Mouse (Mus musculus) lung, postnatal 36 days (tissue): ENCODE data around the gene Cntrl.

Experiments used
- DNase-seq: peaks from one replicate; pipeline ENCODE4 v3.0.0; 2022; ENCODE audit warnings: mixed read lengths

Gene Cntrl

GRCm38 (mm10) chr2:35178153-35178552, 68.9 kb downstream of the Cntrl start:
- DNase-seq, result no peak

DNA sequence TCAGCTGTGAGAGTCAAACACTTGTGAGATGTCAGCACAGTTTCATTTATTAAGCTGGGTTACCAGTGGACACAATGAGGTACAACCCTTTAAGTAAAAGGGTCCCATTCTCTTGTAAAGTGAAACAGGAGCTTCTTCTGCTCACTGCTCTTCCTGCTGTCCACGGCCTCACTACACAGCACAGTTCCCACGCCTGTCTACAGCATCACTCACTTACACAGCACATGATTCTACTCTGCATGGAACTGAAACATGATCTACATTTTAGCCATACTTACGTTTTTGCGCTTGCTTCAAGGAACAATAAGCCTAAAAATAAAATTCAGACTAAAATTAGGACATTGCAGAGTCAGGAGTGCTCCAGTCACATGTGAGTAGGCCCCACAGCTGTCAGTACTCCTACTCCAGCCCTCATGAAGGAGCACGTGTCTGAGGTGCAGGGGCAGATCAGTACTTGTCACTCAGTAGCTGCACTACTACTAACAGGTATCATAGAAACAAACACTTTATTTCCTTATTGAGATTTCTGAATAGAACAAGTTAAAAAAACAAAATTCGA, 73.9 kb downstream of the Cntrl start:
- no peak for DNase-seq

GRCm38 (mm10) chr2:35188929-35189328, 79.6 kb downstream of the Cntrl start:
- no peak for DNase-seq

GRCm38 (mm10) chr2:35193976-35194375, 84.7 kb downstream of the Cntrl start:
- no peak for DNase-seq

DNA sequence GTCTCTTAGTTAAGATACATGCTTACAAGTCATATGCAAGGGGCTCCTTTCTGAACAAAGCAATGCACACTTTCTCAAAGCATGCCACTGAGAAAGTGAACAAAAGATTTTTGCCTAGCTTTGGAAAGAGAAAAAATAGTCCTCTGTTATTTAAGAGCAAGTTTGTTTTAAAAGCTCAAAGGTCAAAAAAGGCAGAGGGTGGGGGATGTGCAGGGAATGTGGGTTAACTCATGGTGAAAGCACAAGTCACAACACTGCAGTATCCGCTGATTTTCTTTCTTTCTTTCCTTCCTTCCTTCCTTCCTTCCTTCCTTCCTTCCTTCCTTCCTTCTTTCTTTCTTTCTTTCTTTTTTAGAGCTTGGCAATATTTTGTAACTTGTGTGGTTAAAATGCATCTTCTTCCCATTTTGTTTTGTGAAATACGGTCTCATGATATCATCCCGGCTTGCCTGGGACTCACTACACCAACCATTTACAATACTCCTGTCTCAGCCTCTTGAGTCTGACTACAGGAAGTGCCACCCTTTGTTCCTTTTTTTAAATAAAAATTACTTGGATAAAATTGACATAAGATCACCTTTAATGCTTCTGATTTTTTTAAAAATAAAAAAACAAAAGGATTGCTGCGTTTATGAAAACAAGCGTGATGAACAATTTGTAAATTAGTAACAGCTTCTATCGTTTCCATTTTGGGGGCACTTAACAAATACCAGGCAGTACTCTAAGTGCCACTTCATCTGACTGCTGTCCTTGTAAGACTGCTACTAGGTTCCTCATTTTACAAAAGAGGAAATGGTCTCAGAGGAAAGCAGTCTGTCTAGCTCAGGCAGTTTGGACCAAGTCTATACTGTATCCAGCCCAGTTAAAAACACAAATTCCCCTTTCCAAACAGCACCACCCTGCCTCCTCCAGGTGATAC, 86.6 kb downstream of the Cntrl start:
- peak; percentile 40 for DNase-seq

DNA sequence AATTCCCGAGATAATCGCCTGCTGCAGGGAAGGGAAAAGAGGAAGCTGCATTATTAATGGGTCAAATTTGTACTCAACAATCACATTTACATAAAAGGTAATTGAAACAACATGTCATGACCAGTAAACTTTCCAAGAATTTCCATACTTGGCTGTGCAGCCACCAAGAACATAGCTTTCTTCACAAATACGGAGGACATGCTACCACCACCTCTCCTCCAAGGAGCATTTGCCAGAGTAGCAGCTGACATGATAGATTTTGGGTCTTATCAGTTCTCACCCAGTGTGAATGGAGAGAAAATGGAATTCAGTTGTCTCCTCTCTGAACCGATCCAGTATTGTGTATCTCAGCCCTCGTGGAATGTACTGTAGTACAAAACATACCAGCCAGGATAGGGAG, 90.2 kb downstream of the Cntrl start:
- no peak for DNase-seq

GRCm38 (mm10) chr2:35199971-35200897, 90.9 kb downstream of the Cntrl start:
- peak; percentile 41 for DNase-seq

DNA sequence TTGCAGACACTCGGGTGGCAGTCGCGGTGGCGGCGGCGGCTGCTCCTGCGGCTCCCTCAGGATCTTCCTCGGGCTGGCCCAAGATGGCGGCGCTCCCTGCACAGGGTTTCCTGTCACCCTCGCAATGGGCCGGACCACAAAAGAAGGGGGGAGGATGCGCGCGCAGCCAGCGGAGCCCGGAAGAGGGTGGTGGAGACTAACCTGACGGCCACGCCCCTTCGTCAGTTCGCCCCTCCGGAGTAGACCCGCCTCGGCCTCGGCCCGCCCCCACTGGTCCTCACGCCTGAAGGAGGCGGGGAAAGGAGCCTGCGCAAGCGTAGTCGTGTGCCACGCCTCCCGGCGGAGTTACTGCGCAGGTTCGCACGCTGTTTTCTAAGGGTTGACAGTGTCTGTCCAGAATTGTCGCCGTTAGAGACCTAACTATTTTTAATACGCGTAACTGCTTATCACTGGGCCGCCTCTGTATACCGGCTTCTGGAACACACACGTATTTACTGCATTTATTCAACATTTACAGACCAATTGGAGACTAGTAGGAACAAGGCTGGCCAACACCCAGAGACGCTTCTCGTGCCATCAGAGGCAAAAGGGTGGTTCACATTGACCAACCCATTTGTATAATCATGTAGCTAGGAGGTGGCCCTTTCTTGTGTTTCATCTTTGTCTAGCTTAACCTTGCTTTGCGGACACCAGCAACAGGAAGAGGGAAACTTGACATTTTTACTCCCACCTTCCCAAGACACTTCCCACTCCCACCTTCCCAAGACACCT, 91.8 kb downstream of the Cntrl start, which contains the start of gene Rab14:
Gene Rab14, minus strand, starts transcription at position 223 of the 771 bp plus-strand sequence.
- DNase-seq, result peak; percentile 99

DNA sequence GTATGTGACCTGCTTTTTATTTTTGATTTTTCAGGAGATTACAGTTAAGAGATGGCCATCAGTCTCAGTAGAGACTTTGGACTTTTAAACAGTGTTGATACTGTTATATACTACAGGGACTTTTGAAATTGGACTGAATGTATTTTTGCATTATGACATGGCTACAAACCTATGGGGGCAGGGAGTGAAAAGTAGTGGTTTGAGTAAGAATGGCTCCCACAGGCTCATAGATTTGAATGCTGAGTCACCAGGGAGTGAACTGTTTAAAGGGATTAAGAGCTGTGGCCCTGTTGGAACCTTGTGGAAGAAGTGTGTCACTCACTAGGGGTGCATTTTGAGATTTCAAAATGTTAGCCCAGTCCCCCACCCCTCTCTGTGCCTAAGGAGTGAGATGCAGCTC, 94.4 kb downstream of the Cntrl start:
- DNase-seq, result no peak

- DNase-seq, result no peak
Observed at GRCm38 (mm10) chr2:35206761-35207160, 97.5 kb downstream of the Cntrl start.

DNA sequence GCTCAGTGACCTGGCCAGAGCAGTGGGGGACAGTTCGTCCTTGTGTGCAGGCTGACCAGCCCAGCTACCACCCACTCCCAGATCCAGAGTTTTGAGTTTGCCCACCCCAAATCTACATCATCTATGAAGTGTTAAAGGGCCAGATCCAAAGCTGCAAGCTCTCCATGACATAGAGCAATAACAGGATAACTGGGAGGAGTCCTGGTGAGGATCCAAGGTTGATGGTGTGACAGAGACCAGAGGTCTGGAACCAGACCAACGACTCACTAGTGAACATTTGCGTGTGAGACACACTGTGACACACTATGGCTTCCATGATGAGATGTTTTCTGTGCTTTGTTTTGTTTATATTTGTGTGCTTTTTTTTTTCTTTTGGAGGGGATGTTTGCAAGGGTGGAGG, 98.8 kb downstream of the Cntrl start:
- DNase-seq, result no peak

DNA sequence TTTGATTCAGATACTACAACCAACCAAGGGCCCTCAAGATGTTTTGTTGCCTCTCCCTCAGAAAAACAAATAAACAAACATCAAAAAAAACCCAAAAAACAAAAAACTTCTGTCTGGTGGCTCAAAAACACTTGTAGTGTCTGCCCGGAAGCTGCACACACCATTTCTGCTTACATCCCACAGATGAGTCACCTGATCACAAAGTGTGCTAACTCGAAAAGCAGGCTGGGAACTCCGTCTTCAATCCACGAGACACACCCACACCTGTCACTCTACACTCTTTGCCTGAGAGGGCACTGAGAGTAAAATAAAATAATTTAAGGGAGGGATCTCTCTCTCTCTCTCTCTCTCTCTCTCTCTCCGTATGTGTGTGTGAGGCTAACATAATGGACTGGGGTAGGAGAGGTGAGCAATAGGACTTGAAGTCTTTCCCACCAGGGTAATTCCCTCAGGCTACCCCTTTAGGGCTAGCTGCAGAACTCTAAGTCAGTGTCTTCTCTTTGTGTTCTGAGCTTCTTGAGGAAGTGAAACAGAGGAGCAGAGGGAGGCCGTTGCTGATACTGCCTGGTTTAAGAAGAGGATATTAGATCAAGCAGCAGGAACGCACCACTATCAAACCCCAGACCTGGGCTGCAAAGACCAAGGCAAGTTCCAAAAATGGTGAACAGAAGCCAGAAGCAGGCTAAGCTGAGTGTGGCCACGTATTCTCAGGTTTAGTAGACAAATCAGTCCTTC, 99.8 kb downstream of the Cntrl start:
- DNase-seq, result peak; percentile 23

DNA sequence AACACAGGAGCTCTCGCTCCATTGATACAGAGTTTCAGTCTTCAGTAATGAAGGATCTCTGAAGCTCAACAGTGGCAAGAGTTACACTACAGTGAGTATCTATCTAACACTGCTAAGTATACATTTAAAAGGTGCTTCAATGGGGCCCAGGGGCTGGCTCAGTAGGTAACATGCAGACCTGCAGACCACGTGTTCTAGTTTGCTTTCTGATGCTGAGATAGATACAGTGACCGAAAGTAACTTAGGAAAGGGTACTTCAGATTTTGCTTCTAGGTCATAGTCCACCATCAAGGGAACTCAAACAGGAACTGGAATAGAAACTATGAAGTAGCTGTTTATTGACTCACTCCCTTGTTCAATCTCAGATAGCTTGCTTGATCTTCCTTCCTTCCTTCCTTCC, 102.4 kb downstream of the Cntrl start:
- no peak for DNase-seq

DNA sequence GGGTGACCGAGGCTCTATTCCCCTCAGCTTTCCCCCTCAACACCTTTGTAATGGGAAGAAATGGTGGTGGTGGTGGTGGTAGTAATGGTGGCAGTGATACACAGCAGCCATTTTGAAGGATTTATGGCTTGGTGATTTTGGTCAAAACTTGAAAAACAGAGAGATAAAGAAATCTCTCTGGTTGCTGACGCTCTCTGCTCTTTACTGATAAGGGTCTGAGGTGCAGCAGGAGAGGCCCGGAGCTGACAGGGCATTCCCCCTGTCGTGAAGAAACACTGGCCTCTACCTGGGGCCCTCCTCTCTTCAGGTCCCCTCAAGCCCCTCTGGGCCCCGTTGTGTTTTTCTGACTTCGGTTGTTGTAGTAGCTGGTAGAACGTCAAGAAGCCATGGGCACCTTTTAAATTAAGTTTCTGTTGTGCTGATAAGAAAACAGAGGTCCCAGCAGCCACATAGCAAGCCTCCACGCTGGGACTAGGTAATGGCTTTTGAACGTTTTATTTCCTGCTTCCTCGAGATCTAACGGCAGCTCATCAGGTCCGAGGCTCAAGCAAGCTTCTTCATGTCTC, 104.1 kb downstream of the Cntrl start:
- no peak for DNase-seq

- peak; percentile 89 for DNase-seq
Observed at GRCm38 (mm10) chr2:35214881-35215358, 105.6 kb downstream of the Cntrl start.

- DNase-seq, result no peak
Observed at GRCm38 (mm10) chr2:35215363-35215762, 106.1 kb downstream of the Cntrl start.

GRCm38 (mm10) chr2:35216701-35217100, 107.4 kb downstream of the Cntrl start:
- no peak for DNase-seq

DNA sequence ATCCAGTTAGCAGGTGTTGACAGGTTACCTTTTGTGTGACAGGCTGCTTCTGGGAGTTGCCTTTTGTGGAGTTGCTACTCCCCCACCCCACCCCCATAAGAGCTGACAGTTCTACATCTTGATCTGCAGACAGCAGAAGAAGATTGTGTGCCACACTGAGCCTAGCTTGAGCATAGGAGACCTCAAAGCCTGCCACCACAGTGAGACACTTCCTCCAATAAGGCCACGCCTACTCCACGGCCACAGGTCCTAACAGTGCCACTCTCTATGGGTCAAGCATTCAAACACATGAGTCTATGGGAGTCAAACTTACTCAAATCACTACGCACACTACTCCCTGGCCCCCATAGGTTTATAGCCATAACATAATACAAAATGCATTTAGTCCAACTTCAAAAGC, 109.4 kb downstream of the Cntrl start:
- DNase-seq, result no peak

GRCm38 (mm10) chr2:35222822-35223391, 113.6 kb downstream of the Cntrl start:
- DNase-seq, result no peak

- no peak for DNase-seq
Observed at GRCm38 (mm10) chr2:35224285-35224684, 115.0 kb downstream of the Cntrl start.

DNA sequence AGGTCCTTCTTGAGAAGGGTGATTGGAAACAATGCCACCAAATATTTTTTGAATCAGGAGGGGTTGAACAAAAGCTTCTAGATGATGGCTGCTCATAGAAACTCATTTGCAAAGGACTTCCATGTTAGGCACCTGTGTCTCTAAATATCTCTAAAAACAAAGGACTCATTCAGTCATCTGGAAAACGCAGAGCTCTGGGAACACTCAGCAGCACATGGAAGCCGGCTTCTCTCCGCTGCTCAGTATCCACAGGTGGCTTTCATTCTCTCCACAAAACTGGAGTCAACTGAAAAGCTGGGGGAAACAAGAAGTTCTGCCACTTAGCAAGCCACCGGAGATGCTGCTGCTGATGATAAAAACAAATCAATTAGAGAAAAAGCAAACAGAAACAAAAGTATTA, 118.9 kb downstream of the Cntrl start:
- no peak for DNase-seq
